In the genomic region with DNA sequence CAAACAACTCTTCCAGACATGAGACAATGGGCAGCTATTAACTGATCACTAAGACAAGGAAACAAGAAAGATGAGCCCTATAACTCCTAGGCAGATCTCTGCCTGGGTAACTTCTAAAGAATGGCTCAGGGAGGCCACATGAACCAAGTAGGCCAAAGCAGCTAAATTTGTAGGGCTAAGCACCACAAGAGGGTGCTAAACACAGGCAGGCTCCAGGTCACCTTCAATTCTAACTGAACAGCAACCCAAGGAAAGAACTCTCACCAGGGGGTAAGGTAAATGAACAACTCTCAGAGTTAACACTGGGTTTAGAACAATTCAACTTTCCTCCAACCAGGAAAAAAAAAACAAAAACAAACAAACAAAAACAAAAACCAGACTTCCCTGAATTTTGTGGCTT, we compare ENCODE assay signal across 9 mouse cellular contexts. TPM values are rescaled to one million over a fixed set of nuclear protein-coding genes. Genes with fewer than 3 reads are reported as not detected.
DNase-seq lines count a peak whose midpoint lies in the region; ATAC-seq and TF ChIP-seq lines count a peak whose summit lies in the region.
"Had no signal": no experiment of that assay in that cellular context is flagged by ENCODE, and none has a peak within 500 bp of the region (broad histone marks: within the 10 kb centered on the region; RNA-seq: fewer than 3 reads in every experiment).

No protein-coding gene starts in this region.

- intact Hi-C loops in left cerebral cortex, postnatal 14 days (cut with DNase I) = no loop called here

- peaks cover 0 to 3% of the 10 kb centered on the region in 2 experiments; a peak in 1 of 4 replicates for H3K4me1 ChIP-seq in MEL (ENCODE audit: control insufficient read depth in 1 of 2, insufficient read depth in 2 of 2, low read length in 2 of 2)
- H3K4me1 ChIP-seq in embryonic fibroblast, embryonic 13.5 days (ENCODE audit: control insufficient read depth, insufficient read depth, low read length) = no peaks in the 10 kb centered on the region
- no peaks in the 10 kb centered on the region for H3K4me1 ChIP-seq in lung, embryonic 14.5 days (ENCODE audit: insufficient read depth)

- H3K36me3 ChIP-seq in MEL (ENCODE audit: control insufficient read depth in 1 of 2, insufficient read depth in 2 of 2, low read length in 2 of 2) = peaks cover 11 to 21% of the 10 kb centered on the region in 2 experiments
- H3K36me3 ChIP-seq in lung, embryonic 14.5 days (ENCODE audit: insufficient read depth) = peaks cover 15% of the 10 kb centered on the region

- H3K27ac ChIP-seq in MEL (ENCODE audit: control insufficient read depth, low read depth, low read length) = no peak overlapping the region
- H3K27ac ChIP-seq in embryonic fibroblast, embryonic 13.5 days (ENCODE audit: insufficient read depth, low read length) = no peak overlapping the region
- no peak overlapping the region for H3K27ac ChIP-seq in lung, embryonic 14.5 days (ENCODE audit: low read depth)
- H3K27ac ChIP-seq: macrophage had no signal

- no peak for ATAC-seq in lung, embryonic 14.5 days (ENCODE audit: insufficient read depth)
- no peak for ATAC-seq in activated CD4-positive, CD25-positive, alpha-beta regulatory T cell, adult 4 months

- TF ChIP-seq POLR2A in MEL (IDR thresholded peaks at IDR 0.05; ENCODE audit: control insufficient read depth in 1 of 2, insufficient read depth in 1 of 2, low read depth in 1 of 2, low read length in 2 of 2, poor library complexity in 1 of 2) = no peak
- TF ChIP-seq POLR2A in embryonic fibroblast, embryonic 13.5 days (IDR thresholded peaks at IDR 0.05; ENCODE audit: low read depth, low read length) = no peak

- H3K9ac ChIP-seq in MEL (ENCODE audit: control insufficient read depth, low read depth, low read length, poor library complexity, severe bottlenecking) = no peak overlapping the region
- no peak overlapping the region for H3K9ac ChIP-seq in lung, embryonic 14.5 days

- peak; percentile 28 to 45 for DNase-seq in left cerebral cortex, postnatal 14 days (ENCODE audit: low spot score in 2 of 2)
- DNase-seq in left cerebral cortex, adult 8-10 months (ENCODE audit: low spot score in 2 of 2) = no peak
- DNase-seq in MEL (ENCODE audit: low read depth, low spot score) = peak; percentile 65
- peak; percentile 59 for DNase-seq in adrenal gland, postnatal 14 days
- DNase-seq in lung, embryonic 14.5 days = peak; percentile 60

- peak; percentile 46 for TF ChIP-seq RAD21 in MEL (IDR thresholded peaks at IDR 0.05; ENCODE audit: low read depth, low read length)

- no peaks in the 10 kb centered on the region for H3K27me3 ChIP-seq in MEL (ENCODE audit: control insufficient read depth in 1 of 2, insufficient read depth in 2 of 2, low read length in 2 of 2)
- no peaks in the 10 kb centered on the region for H3K27me3 ChIP-seq in lung, embryonic 14.5 days (ENCODE audit: insufficient read depth, low read length)

- H3K4me2 ChIP-seq in lung, embryonic 14.5 days = no peak overlapping the region

- H3K4me3 ChIP-seq in MEL (ENCODE audit: control insufficient read depth in 1 of 2, insufficient read depth in 1 of 2, low read depth in 2 of 2, low read length in 2 of 2) = no peak overlapping the region
- H3K4me3 ChIP-seq in embryonic fibroblast, embryonic 13.5 days (ENCODE audit: insufficient read depth, low read length) = no peak overlapping the region
- no peak overlapping the region for H3K4me3 ChIP-seq in lung, embryonic 14.5 days (ENCODE audit: low read depth, low read length)

- H3K79me2 ChIP-seq in MEL (ENCODE audit: control insufficient read depth, insufficient read depth, low read length, poor library complexity) = peaks cover 2% of the 10 kb centered on the region; the same call in 1 of the 2 replicates

- H3K9me3 ChIP-seq in MEL (replicated peaks; ENCODE audit: insufficient read depth, low read length) = no peaks in the 10 kb centered on the region
- no peaks in the 10 kb centered on the region for H3K9me3 ChIP-seq in lung, embryonic 14.5 days (ENCODE audit: low read depth, low read length)

- TF ChIP-seq CTCF in MEL (IDR thresholded peaks at IDR 0.05 in 2 of 3, conservative IDR thresholded peaks at IDR 0.05 in 1 of 3; ENCODE audit: control insufficient read depth in 1 of 3, insufficient read depth in 1 of 3, low read depth in 2 of 3, low read length in 3 of 3, poor library complexity in 1 of 3, severe bottlenecking in 1 of 3) = peak; percentile 57 to 80 (median 61)
- TF ChIP-seq CTCF in embryonic fibroblast, embryonic 13.5 days (IDR thresholded peaks at IDR 0.05; ENCODE audit: borderline replicate concordance, insufficient read depth, low read length) = peak; percentile 44; the same call in 1 of the 2 replicates
- peak; percentile 60 for TF ChIP-seq CTCF in lung, embryonic 14.5 days (IDR thresholded peaks at IDR 0.05; ENCODE audit: low read depth)

- no peak for TF ChIP-seq EP300 in MEL (IDR thresholded peaks at IDR 0.05; ENCODE audit: low read depth in 1 of 2, low read length in 2 of 2)

TF ChIP-seq in MEL, 35 proteins besides CTCF, POLR2A, EP300 and RAD21:
- TF ChIP-seq SMC3 (IDR thresholded peaks at IDR 0.05; ENCODE audit: low read depth, low read length) (peak; percentile 78), SIN3A (IDR thresholded peaks at IDR 0.05; ENCODE audit: low read length) (no peak), MYC (IDR thresholded peaks at IDR 0.05; ENCODE audit: low read depth, low read length) (0 out of 2 replicates have a peak, but pooled peaks have one; percentile 19), MAX (IDR thresholded peaks at IDR 0.05; ENCODE audit: low read length) (no peak)

RNA-seq across cellular contexts. Expression of gene Snx27, which starts 48.5 kb away (rescaled TPM):
- 10 to 100 TPM; 79.6 to 81.8 TPM for total RNA-seq in left cerebral cortex, postnatal 14 days (2021)
- 100 to 1,000 TPM; 100 to 109 (median 105) TPM for total RNA-seq in left cerebral cortex, adult 8-10 months (2022)
- total RNA-seq in MEL (2012; rRNA removed) = 36.9 and 38.5 TPM in 2 replicates
- polyA plus RNA-seq in MEL (2012; ENCODE audit: insufficient read depth in 1 of 2, insufficient read length in 2 of 2, low read depth in 1 of 2, low replicate concordance in 2 of 2, missing spikeins in 1 of 2) = 100 to 1,000 TPM in 1 of 2 experiments, 10 to 100 TPM in 1; 45.4 to 123 TPM
- 35.7 and 37.5 TPM in 2 replicates for total RNA-seq in adrenal gland, postnatal 14 days (2021)
- polyA plus RNA-seq in embryonic fibroblast, embryonic 13.5 days (2011; ENCODE audit: insufficient read length, low read depth, missing spikeins) = 33.2 and 41.1 TPM in 2 replicates
- 38.7 and 40.4 TPM in 2 replicates for polyA plus RNA-seq in lung, embryonic 14.5 days (2014; fragmentation: Nextera tagmentation; extraction: Ambion mirVana)
- 10 to 100 TPM; 13.2 to 16.0 TPM for polyA plus RNA-seq in activated CD4-positive, CD25-positive, alpha-beta regulatory T cell, adult 4 months (2017; shearing (Covaris generic))

RNA-seq across cellular contexts. Expression of gene Riiad1, which starts 53.8 kb away (rescaled TPM):
- 1 to 10 TPM; 6.5 to 7.3 TPM for total RNA-seq in left cerebral cortex, postnatal 14 days (2021)
- 1 to 10 TPM; 5.2 to 6.9 (median 6.1) TPM for total RNA-seq in left cerebral cortex, adult 8-10 months (2022)
- not detected in 2 replicates for total RNA-seq in MEL (2012; rRNA removed)
- under 1 TPM in 1 of 2 experiments, not detected in 1; 0.64 TPM for polyA plus RNA-seq in MEL (2012; ENCODE audit: insufficient read depth in 1 of 2, insufficient read length in 2 of 2, low read depth in 1 of 2, low replicate concordance in 2 of 2, missing spikeins in 1 of 2)
- total RNA-seq in adrenal gland, postnatal 14 days (2021) = 4.0 and 4.4 TPM in 2 replicates
- 2.7 and 3.2 TPM in 2 replicates for polyA plus RNA-seq in embryonic fibroblast, embryonic 13.5 days (2011; ENCODE audit: insufficient read length, low read depth, missing spikeins)
- 2.0 and 2.5 TPM in 2 replicates for polyA plus RNA-seq in lung, embryonic 14.5 days (2014; fragmentation: Nextera tagmentation; extraction: Ambion mirVana)
- polyA plus RNA-seq in activated CD4-positive, CD25-positive, alpha-beta regulatory T cell, adult 4 months (2017; shearing (Covaris generic)) = 1 to 10 TPM in 1 of 2 experiments, not detected in 1; 1.3 TPM

RNA-seq across cellular contexts. Expression of gene Celf3, which starts 55.9 kb away (rescaled TPM):
- total RNA-seq in left cerebral cortex, postnatal 14 days (2021) = 100 to 1,000 TPM; 207 to 232 TPM
- 100 to 1,000 TPM; 136 to 175 (median 139) TPM for total RNA-seq in left cerebral cortex, adult 8-10 months (2022)
- total RNA-seq in MEL (2012; rRNA removed) = 0.07 and 0.23 TPM in 2 replicates
- under 1 TPM in 1 of 2 experiments, not detected in 1; 0.31 TPM for polyA plus RNA-seq in MEL (2012; ENCODE audit: insufficient read depth in 1 of 2, insufficient read length in 2 of 2, low read depth in 1 of 2, low replicate concordance in 2 of 2, missing spikeins in 1 of 2)
- total RNA-seq in adrenal gland, postnatal 14 days (2021) = 21.8 and 28.1 TPM in 2 replicates
- not detected in 2 replicates for polyA plus RNA-seq in embryonic fibroblast, embryonic 13.5 days (2011; ENCODE audit: insufficient read length, low read depth, missing spikeins)
- polyA plus RNA-seq in lung, embryonic 14.5 days (2014; fragmentation: Nextera tagmentation; extraction: Ambion mirVana) = 0.99 and 2.0 TPM in 2 replicates
- polyA plus RNA-seq in activated CD4-positive, CD25-positive, alpha-beta regulatory T cell, adult 4 months (2017; shearing (Covaris generic)) = under 1 TPM; 0.52 to 0.57 TPM
- total RNA-seq: gastrocnemius, postnatal 36 days had no signal
- polyA plus RNA-seq: macrophage had no signal

Comparison
In these comparisons a context has a peak if more than half of its experiments do, and no peak if none do; other contexts are left out.
1. DNase-seq: peak in left cerebral cortex, postnatal 14 days (2 of 2), MEL (single experiment), adrenal gland, postnatal 14 days (single experiment) and lung, embryonic 14.5 days (single experiment); none in left cerebral cortex, adult 8-10 months (0 of 2).
2. RNA of gene Celf3, which starts 55.9 kb away (total RNA-seq): 207 to 232 TPM in left cerebral cortex, postnatal 14 days, 136 to 175 TPM in left cerebral cortex, adult 8-10 months and 21.8 to 28.1 TPM in adrenal gland, postnatal 14 days; 0.07 to 0.23 TPM in MEL; every median in the first group is over 10 times any median in the second.
3. Peak in every context shown above with its lines, with median percentiles within 50 percentile points of each other: CTCF ChIP-seq.